Mouse (Mus musculus) liver, embryonic 14.5 days (tissue): ENCODE data around the gene Nabp2. TPM values are rescaled to one million over a fixed set of nuclear protein-coding genes. Genes with fewer than 3 reads are reported as not detected.

Experiments used
- ATAC-seq: fragments of 200-750 bp; cut with Nextera tagmentation; 2 replicates; pipeline ENCODE4 v1.8.0; 2017; ENCODE audit warnings: moderate number of reproducible peaks, mild to moderate bottlenecking, moderate library complexity; ENCODE audit not compliant: insufficient read depth
- DNase-seq, 3 experiments: peaks; one replicate each; pipeline ENCODE4 v3.0.0-alpha.2; 2012 to 2013; ENCODE audit warnings: low read depth in 3 of 3, low spot score in 3 of 3
- H3K27ac ChIP-seq: fragments of 300-500 bp; sonication (generic); 2 replicates; pipeline ENCODE4 v1.5.1; 2014; ENCODE audit warnings: moderate library complexity, mild to moderate bottlenecking, control low read depth, inconsistent platforms
- H3K27me3 ChIP-seq: fragments of 300-500 bp; sonication (generic); 2 replicates; pipeline ENCODE4 v1.6.1; 2014; ENCODE audit warnings: mild to moderate bottlenecking, low read length, moderate library complexity; ENCODE audit not compliant: control insufficient read depth, insufficient read depth
- H3K36me3 ChIP-seq: fragments of 300-500 bp; sonication (generic); replicated peaks from 2 replicates; pipeline ENCODE4 v1.6.1; 2014; ENCODE audit warnings: low read depth; ENCODE audit not compliant: control insufficient read depth, insufficient read depth
- H3K4me1 ChIP-seq, 2 experiments: fragments of 200-500 bp in 1 of 2; fragments of 300-500 bp in 1 of 2; sonication (generic) in 1 of 2; replicated peaks; 2 replicates each; pipeline ENCODE4 v1.6.1; 2012 to 2014; ENCODE audit warnings: antibody characterized with exemption in 1 of 2, inconsistent platforms in 1 of 2, low read length in 1 of 2; ENCODE audit not compliant: control insufficient read depth in 2 of 2, insufficient read depth in 2 of 2
- H3K4me2 ChIP-seq: fragments of 300-500 bp; sonication (generic); 2 replicates; pipeline ENCODE4 v1.6.1; 2014; ENCODE audit warnings: low read depth, mild to moderate bottlenecking, control low read depth, moderate library complexity
- H3K4me3 ChIP-seq, 2 experiments: fragments of 200-500 bp in 1 of 2; fragments of 300-500 bp in 1 of 2; sonication (generic) in 1 of 2; 2 replicates each; pipeline ENCODE4 v1.5.1; 2012 to 2014; ENCODE audit warnings: low read depth in 2 of 2, low read length in 2 of 2, mild to moderate bottlenecking in 2 of 2, control low read depth in 1 of 2, inconsistent platforms in 1 of 2, moderate library complexity in 1 of 2; ENCODE audit not compliant: insufficient read depth in 1 of 2
- H3K9ac ChIP-seq: fragments of 300-500 bp; sonication (generic); replicated peaks from 2 replicates; pipeline ENCODE4 v1.6.1; 2014; ENCODE audit warnings: mild to moderate bottlenecking, control low read depth, moderate library complexity
- H3K9me3 ChIP-seq: fragments of 300-500 bp; sonication (generic); 2 replicates; pipeline ENCODE4 v1.6.1; 2016; ENCODE audit warnings: low read length, mixed read lengths; ENCODE audit not compliant: control insufficient read depth
- CTCF ChIP-seq: IDR thresholded peaks from 2 replicates; pipeline ENCODE4 v1.5.1; 2016; ENCODE audit warnings: antibody characterized with exemption, low read depth, control low read depth
- EP300 ChIP-seq: IDR thresholded peaks from 2 replicates; pipeline ENCODE4 v1.6.1; 2016; ENCODE audit warnings: antibody characterized with exemption, low read depth
- WGBS: fragments of 180-500 bp; shearing (Covaris S2); extraction: QIAGEN DNeasy Blood & Tissue Kit; methylation state at CpG from one replicate; pipeline ENCODE4 v1.1.7; 2014; ENCODE audit not compliant: insufficient replicate concordance; 5-methylcytosine and 5-hydroxymethylcytosine counted together
- polyA plus RNA-seq, 2 experiments: library from polyadenylated mRNA; depleted of rRNA in 1 of 2; stranded (reverse) in 1 of 2; unstranded in 1 of 2; fragments of >200 nt; fragmentation: Nextera tagmentation in 1 of 2; extraction: Ambion mirVana in 1 of 2; gene quantifications; 2 replicates each; pipeline versions ENCODE4 v1.2.1 to v1.2.3; 2012 to 2014

Nabp2 gene
- polyA plus RNA-seq, 2 experiments: 24.2 to 45.4 TPM

DNA sequence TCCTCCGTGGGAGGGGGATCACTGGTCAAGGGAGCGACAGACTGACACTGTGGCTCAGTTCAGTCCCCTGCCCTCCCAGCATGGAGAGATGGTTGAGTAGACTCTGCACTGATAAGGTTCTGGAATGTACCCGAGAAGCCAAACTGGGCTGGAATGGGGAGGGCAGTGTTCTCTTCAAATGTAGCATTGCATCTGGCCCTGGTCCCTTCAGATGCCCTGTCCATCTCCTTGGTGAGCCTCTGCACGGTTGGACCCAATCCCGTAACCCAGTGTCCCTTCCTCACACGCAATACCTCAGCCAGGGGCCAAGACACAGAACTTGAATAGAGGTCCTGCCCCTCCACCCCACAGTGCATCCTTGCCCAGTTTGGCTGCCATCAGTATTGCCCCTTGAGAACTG, 19.4 kb downstream of the Nabp2 start:
- Histone ChIP-seq H3K9me3 (no peaks in the 10 kb centered on the region), H3K9ac (no peak overlapping the region), H3K4me1 (no peaks in the 10 kb centered on the region; a peak in 1 of 4 replicates), H3K27me3 (no peaks in the 10 kb centered on the region), H3K27ac (no peak overlapping the region), H3K4me3 (no peak overlapping the region), H3K4me2 (no peak overlapping the region), H3K36me3 (peaks cover 26% of the 10 kb centered on the region)
- TF ChIP-seq CTCF: no peak
- TF ChIP-seq EP300: no peak
- ATAC-seq (no peak), DNase-seq (no peak)
- WGBS: 69% methylated on average over 6 of the region's 6 CpGs

DNA sequence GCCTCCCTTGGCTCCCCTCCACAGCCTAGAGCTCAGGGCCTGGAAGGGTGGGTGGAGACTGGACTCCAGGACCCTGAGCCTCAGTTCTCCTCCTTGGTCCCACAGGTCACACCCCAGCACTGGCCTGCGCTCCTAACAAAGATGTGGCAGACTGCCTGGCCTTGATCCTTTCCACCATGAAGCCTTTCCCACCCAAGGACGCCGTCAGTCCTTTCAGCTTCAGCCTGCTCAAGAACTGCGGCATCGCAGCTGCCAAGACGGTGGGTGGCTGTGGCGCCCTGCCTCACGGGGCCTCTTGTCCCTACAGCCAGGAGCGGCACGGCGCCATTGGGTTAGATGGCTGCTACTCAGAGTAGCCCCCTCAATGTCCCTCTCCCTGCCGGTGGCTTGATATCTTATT, 20.9 kb downstream of the Nabp2 start:
- Histone ChIP-seq H3K4me1 (no peaks in the 10 kb centered on the region), H3K36me3 (peaks cover 27% of the 10 kb centered on the region), H3K4me3 (no peak overlapping the region), H3K27me3 (no peaks in the 10 kb centered on the region), H3K9me3 (no peaks in the 10 kb centered on the region), H3K4me2 (no peak overlapping the region), H3K9ac (no peak overlapping the region), H3K27ac (no peak overlapping the region)
- no peak for TF ChIP-seq EP300
- TF ChIP-seq CTCF: no peak
- DNase-seq (no peak), ATAC-seq (no peak)
- 91% methylated on average over 12 of the region's 12 CpGs for WGBS

DNA sequence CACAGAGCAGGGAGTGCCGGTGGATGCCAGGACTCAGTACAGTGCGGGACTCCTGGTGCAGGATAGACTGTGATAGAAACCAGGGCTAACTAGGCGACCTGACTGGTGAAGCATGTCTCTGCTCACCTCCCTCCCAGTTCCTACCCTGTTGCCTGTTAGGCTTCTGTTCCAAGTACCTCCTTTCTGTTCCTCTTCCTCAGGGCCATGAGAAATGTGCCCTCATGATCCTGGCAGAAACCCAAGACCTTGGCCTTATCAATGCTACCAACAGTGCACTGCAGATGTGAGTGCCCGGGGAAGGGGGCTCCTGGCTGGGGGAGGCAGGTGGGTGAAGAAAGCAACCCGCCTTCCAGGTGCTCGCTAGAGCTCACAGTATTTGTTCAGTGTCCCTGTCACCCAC, 21.7 kb downstream of the Nabp2 start:
- ATAC-seq (no peak), DNase-seq (no peak)
- Histone ChIP-seq H3K4me2 (no peak overlapping the region), H3K4me1 (no peaks in the 10 kb centered on the region), H3K36me3 (peaks cover 30% of the 10 kb centered on the region), H3K4me3 (no peak overlapping the region), H3K27ac (no peak overlapping the region), H3K9ac (no peak overlapping the region), H3K27me3 (no peaks in the 10 kb centered on the region), H3K9me3 (no peaks in the 10 kb centered on the region)
- TF ChIP-seq EP300: no peak
- TF ChIP-seq CTCF: no peak
- 67% methylated on average over 6 of the region's 6 CpGs for WGBS

DNA sequence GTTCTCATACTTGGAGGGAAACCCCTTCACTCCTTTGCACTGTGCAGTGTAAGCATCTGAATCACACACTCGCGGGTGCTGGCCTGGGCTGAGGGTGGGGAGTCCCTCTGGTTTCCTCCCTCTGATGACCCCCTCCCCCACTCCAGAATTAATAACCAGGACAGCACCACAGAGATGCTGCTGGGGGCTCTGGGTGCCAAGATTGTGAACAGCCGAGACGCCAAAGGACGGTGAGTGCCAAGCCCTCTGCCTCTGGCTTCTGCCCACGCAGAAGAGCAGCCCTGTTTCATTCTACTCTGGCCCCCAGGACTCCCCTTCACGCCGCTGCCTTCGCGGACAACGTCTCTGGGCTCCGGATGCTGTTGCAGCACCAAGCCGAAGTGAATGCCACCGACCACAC, 22.4 kb downstream of the Nabp2 start:
- WGBS: 88% methylated on average over 14 of the region's 14 CpGs
- TF ChIP-seq EP300 (no peak), CTCF (no peak)
- DNase-seq (no peak), ATAC-seq (no peak)
- Histone ChIP-seq H3K9ac (no peak overlapping the region), H3K27me3 (no peaks in the 10 kb centered on the region), H3K4me1 (no peaks in the 10 kb centered on the region), H3K4me3 (no peak overlapping the region), H3K27ac (no peak overlapping the region), H3K4me2 (no peak overlapping the region), H3K9me3 (no peaks in the 10 kb centered on the region), H3K36me3 (peaks cover 35% of the 10 kb centered on the region)

DNA sequence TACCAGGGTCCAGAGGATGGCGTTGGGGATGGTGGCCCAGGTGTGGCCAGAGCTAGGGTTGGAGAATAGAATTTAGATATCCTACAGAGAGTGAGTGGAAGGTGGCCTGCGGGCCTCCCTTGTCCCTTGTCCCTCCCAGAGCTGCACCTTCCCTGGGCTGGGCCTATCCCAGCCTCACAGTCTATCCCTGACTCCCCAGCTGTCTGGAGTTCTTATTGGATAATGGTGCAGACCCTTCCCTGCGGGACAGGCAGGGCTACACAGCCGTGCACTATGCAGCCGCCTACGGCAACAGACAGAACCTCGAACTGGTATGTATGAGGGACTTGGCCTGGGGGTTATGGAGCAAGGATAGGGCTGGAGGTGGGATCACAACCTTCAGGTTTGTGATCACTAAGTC, 25.4 kb downstream of the Nabp2 start:
- Histone ChIP-seq H3K4me1 (no peaks in the 10 kb centered on the region), H3K9me3 (no peaks in the 10 kb centered on the region), H3K4me3 (no peak overlapping the region), H3K36me3 (peaks cover 52% of the 10 kb centered on the region), H3K27me3 (no peaks in the 10 kb centered on the region), H3K27ac (no peak overlapping the region), H3K9ac (no peak overlapping the region), H3K4me2 (no peak overlapping the region)
- DNase-seq (no peak), ATAC-seq (no peak)
- no peak for TF ChIP-seq EP300
- no peak for TF ChIP-seq CTCF
- 81% methylated on average over 7 of the region's 7 CpGs for WGBS

DNA sequence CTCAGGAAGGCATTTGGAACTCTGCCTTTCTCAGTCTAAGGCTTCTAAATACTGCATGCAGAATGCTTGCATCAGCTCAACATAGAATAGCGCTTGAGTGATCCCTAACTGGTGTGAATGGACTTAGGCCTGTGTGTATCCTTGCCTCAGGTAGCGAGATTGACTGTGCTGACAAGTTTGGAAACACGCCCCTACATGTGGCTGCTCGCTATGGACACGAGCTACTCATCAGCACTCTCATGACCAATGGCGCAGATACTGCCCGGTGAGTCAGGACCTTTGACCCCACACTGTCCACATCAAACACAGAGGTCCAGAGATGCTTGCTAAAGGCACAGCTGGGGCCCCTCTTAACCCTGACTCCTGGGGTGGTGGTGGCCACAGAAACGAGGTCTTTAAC, 28.8 kb downstream of the Nabp2 start:
- Histone ChIP-seq H3K27ac (no peak overlapping the region), H3K27me3 (no peaks in the 10 kb centered on the region), H3K4me3 (no peak overlapping the region), H3K36me3 (peaks cover 32% of the 10 kb centered on the region), H3K4me2 (no peak overlapping the region), H3K9me3 (no peaks in the 10 kb centered on the region), H3K9ac (no peak overlapping the region), H3K4me1 (peaks cover 3 to 10% of the 10 kb centered on the region in 2 experiments; a peak in 3 of 4 replicates)
- TF ChIP-seq EP300 (no peak), CTCF (no peak)
- ATAC-seq (no peak), DNase-seq (no peak)
- WGBS: 86% methylated on average over 8 of the region's 8 CpGs
